Mouse (Mus musculus): ENCODE measurements around the gene Serpina12. TPM values are rescaled to one million over a fixed set of nuclear protein-coding genes. Genes with fewer than 3 reads are reported as not detected.

The Serpina12 gene
- polyA plus RNA-seq, 1 experiment from 2014 or later: 0.04 TPM

GRCm38 (mm10) chr12:103985868-103986267 lies 58.4 kb downstream of the Serpina12 start:
- no peak overlapping the region for H3K27ac ChIP-seq (replicated peaks)
- H3K36me3 ChIP-seq: no peaks in the 10 kb centered on the region
- no peaks in the 10 kb centered on the region for H3K9me3 ChIP-seq
- no peak overlapping the region for H3K4me3 ChIP-seq
- no peak for ATAC-seq (ENCODE audit: extremely low read depth, insufficient number of reproducible peaks, low FRiP score, low TSS enrichment)
- H3K4me1 ChIP-seq: no peaks in the 10 kb centered on the region
- H3K9ac ChIP-seq: no peak overlapping the region
- peaks cover 38% of the 10 kb centered on the region for H3K27me3 ChIP-seq (replicated peaks)
- WGBS: 57% methylated on average over 5 of the region's 5 CpGs
- H3K4me2 ChIP-seq: no peak overlapping the region

GRCm38 (mm10) chr12:103984935-103985334 lies 59.3 kb downstream of the Serpina12 start:
- Histone ChIP-seq H3K27me3 (replicated peaks) (peaks cover 34% of the 10 kb centered on the region), H3K4me2 (no peak overlapping the region), H3K4me3 (no peak overlapping the region), H3K9me3 (no peaks in the 10 kb centered on the region), H3K27ac (replicated peaks) (no peak overlapping the region), H3K36me3 (no peaks in the 10 kb centered on the region), H3K4me1 (no peaks in the 10 kb centered on the region), H3K9ac (no peak overlapping the region)
- 61% methylated on average over 4 of the region's 4 CpGs for WGBS
- ATAC-seq (ENCODE audit: extremely low read depth, insufficient number of reproducible peaks, low FRiP score, low TSS enrichment): no peak

- 41% methylated on average over 7 of the region's 7 CpGs for WGBS
- Histone ChIP-seq H3K9ac (no peak overlapping the region), H3K27ac (replicated peaks) (no peak overlapping the region), H3K36me3 (no peaks in the 10 kb centered on the region), H3K9me3 (no peaks in the 10 kb centered on the region), H3K4me2 (no peak overlapping the region), H3K27me3 (replicated peaks) (peaks cover 10% of the 10 kb centered on the region; the same call in 1 of the 2 replicates), H3K4me1 (no peaks in the 10 kb centered on the region), H3K4me3 (no peak overlapping the region)
- no peak for ATAC-seq (ENCODE audit: extremely low read depth, insufficient number of reproducible peaks, low FRiP score, low TSS enrichment)
Observed at GRCm38 (mm10) chr12:103981646-103982360, 62.4 kb downstream of the Serpina12 start.

Other genes with a start within 250 kb of the Serpina12 start
- 4.2 and 17.3 TPM in 2 replicates for gene Serpina1b, start 214.1 kb downstream of the Serpina12 start, polyA plus RNA-seq (2015; fragmentation: Nextera tagmentation; extraction: Ambion mirVana)
- gene Serpina1a, start 180.9 kb downstream of the Serpina12 start, polyA plus RNA-seq (2015; fragmentation: Nextera tagmentation; extraction: Ambion mirVana): 3.0 and 11.2 TPM in 2 replicates
- 1.5 and 3.6 TPM in 2 replicates for gene Serpina1c, start 139.6 kb downstream of the Serpina12 start, polyA plus RNA-seq (2015; fragmentation: Nextera tagmentation; extraction: Ambion mirVana)
- 1.4 and 3.8 TPM in 2 replicates for gene Serpina1e, start 85.5 kb downstream of the Serpina12 start, polyA plus RNA-seq (2015; fragmentation: Nextera tagmentation; extraction: Ambion mirVana)
- 0.17 TPM in 1 of 2 replicates, not detected in the other for gene Serpina11, start 54.5 kb downstream of the Serpina12 start, polyA plus RNA-seq (2015; fragmentation: Nextera tagmentation; extraction: Ambion mirVana)
- 0.55 and 0.72 TPM in 2 replicates for gene Serpina9, start 30.7 kb downstream of the Serpina12 start, polyA plus RNA-seq (2015; fragmentation: Nextera tagmentation; extraction: Ambion mirVana)
- not detected in 2 replicates for gene Serpina5, start 56.7 kb upstream of the Serpina12 start, polyA plus RNA-seq (2015; fragmentation: Nextera tagmentation; extraction: Ambion mirVana)
- not detected in 2 replicates for gene Serpina3a, start 68.3 kb upstream of the Serpina12 start, polyA plus RNA-seq (2015; fragmentation: Nextera tagmentation; extraction: Ambion mirVana)
- gene Serpina3b, start 83.6 kb upstream of the Serpina12 start, polyA plus RNA-seq (2015; fragmentation: Nextera tagmentation; extraction: Ambion mirVana): 0.11 and 0.16 TPM in 2 replicates
- gene Serpina3c, start 109.4 kb upstream of the Serpina12 start, polyA plus RNA-seq (2015; fragmentation: Nextera tagmentation; extraction: Ambion mirVana): 0.13 TPM in 1 of 2 replicates, not detected in the other
- gene Serpina3f, start 170.1 kb upstream of the Serpina12 start, polyA plus RNA-seq (2015; fragmentation: Nextera tagmentation; extraction: Ambion mirVana): 0.06 TPM in 1 of 2 replicates, not detected in the other
- gene Serpina3g, start 191.8 kb upstream of the Serpina12 start, polyA plus RNA-seq (2015; fragmentation: Nextera tagmentation; extraction: Ambion mirVana): 2.7 and 2.8 TPM in 2 replicates
- gene Serpina3i, start 218.7 kb upstream of the Serpina12 start, polyA plus RNA-seq (2015; fragmentation: Nextera tagmentation; extraction: Ambion mirVana): 0.12 and 0.22 TPM in 2 replicates

All from heart, embryonic 13.5 days (tissue).